ENCODE assay signal across 13 mouse cellular contexts in the genomic region with DNA sequence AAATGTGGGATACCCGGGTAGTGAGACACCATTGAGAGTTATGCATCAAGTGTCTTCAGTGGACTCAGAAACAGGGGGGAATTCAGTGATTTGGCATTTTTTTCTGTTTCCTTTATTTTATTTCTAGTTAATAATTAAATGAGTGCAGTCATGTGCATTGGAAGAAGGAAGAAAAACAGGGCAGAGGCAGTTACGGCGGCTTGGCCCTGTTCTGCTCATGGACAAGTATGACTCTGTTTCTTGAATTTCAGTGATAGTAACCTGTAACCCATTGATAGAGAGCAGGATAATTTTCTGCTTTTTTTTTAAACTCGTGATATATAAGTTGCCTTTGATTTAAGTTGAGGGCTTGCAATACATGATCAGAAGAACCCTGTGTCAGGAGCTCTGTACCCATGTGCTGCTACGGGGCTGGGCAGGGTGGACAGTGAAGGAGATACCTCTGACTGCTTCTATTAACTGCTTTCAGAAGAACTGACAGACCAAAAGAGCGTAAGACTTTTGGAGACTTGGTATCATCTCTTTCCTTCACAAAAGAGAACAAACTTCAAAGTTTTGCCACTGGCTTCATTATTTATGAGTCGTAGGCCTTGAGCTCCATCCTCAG.
"Had no signal": no experiment of that assay in that cellular context is flagged by ENCODE, and none has a peak within 500 bp of the region (broad histone marks: within the 10 kb centered on the region; RNA-seq: fewer than 3 reads in every experiment).

No protein-coding gene starts in this region.

- H3K9me3 ChIP-seq: limb, embryonic 15.5 days; liver, embryonic 12.5 days; megakaryocyte, embryonic 14.5 days; midbrain, embryonic 12.5 days; neural tube, embryonic 15.5 days had no signal

- H3K36me3 ChIP-seq: limb, embryonic 15.5 days; liver, embryonic 12.5 days; midbrain, embryonic 12.5 days; neural tube, embryonic 15.5 days had no signal

- DNase-seq: lung, embryonic 14.5 days; lung, postnatal 10 days; right cerebral cortex, adult 18-20 months; right cerebral cortex, postnatal 25 days; thymus, postnatal 4 days had no signal

- H3K9ac ChIP-seq: limb, embryonic 15.5 days; liver, embryonic 12.5 days; lung, embryonic 14.5 days; midbrain, embryonic 12.5 days; neural tube, embryonic 15.5 days had no signal

- H3K27me3 ChIP-seq: limb, embryonic 15.5 days; liver, embryonic 12.5 days; megakaryocyte, embryonic 14.5 days; midbrain, embryonic 12.5 days; neural tube, embryonic 15.5 days had no signal

- H3K27ac ChIP-seq: left cerebral cortex, adult 2 months; limb, embryonic 15.5 days; liver, embryonic 12.5 days; macrophage; midbrain, embryonic 12.5 days; neural tube, embryonic 15.5 days; stomach, postnatal 0 days had no signal

- H3K4me3 ChIP-seq: left cerebral cortex, adult 2 months; limb, embryonic 15.5 days; liver, embryonic 12.5 days; megakaryocyte, embryonic 14.5 days; midbrain, embryonic 12.5 days; neural tube, embryonic 15.5 days had no signal

- ATAC-seq: liver, embryonic 12.5 days had no signal

- H3K4me2 ChIP-seq: limb, embryonic 15.5 days; liver, embryonic 12.5 days; lung, embryonic 14.5 days; midbrain, embryonic 12.5 days; neural tube, embryonic 15.5 days had no signal

- H3K4me1 ChIP-seq: limb, embryonic 15.5 days; liver, embryonic 12.5 days; megakaryocyte, embryonic 14.5 days; midbrain, embryonic 12.5 days; neural tube, embryonic 15.5 days had no signal
